Mouse (Mus musculus): ENCODE measurements around the gene Toporsl. TPM values are rescaled to one million over a fixed set of nuclear protein-coding genes. Genes with fewer than 3 reads are reported as not detected.
A peak's percentile ranks its signal among the peaks of the same experiment; 100 is the strongest.

Gene Toporsl
- polyA plus RNA-seq (2014; fragmentation: Nextera tagmentation; extraction: Ambion mirVana), result 0.07 TPM in 1 of 2 replicates, not detected in the other

DNA sequence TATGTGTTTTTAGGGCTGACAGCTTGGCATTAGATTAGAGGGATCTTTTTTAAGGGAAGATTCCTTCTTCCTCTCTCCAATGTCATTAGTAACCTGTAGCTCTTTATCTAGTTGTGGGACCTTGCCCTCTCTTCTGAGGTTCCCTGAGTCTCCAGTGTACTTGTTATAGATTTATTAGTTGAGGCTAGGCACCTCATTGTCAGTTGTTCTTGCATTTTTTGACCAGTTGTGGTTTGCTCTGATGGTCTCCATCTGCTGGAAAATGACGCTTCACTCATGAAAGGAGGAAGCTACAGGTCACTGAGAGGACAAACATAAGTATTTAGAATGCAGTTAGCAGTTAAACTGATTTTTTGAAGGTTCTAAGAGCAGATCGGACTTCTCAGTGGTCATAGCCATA, at the start of gene Toporsl:
Toporsl (plus strand) TSS at position 348 of the 400 bp plus-strand sequence.
- 91% methylated on average over 2 of the region's 2 CpGs for WGBS
- no peak for DNase-seq (ENCODE audit: low spot score)
- no peak for ATAC-seq (replicated peaks; ENCODE audit: low FRiP score)

DNA sequence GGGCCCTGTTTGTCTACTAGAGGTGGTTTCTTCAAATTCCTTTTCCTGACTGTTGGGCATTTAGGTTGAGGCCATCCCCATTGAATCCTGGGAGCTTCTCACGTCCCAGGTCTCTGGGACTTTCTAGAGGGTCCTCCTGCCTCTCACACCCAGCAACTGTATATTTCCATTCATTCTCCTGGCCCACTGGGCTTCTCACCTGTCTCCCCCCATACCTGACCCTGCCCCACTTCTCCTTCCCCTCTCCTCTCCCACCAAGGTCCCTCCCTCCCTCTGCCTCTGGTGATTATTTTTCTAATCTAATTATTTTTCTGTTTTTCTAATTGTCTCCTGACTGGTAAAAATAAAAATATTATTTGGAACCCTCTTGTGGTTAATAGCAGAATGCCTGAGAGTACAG, 38.4 kb upstream of the Toporsl start:
- no peak for DNase-seq (ENCODE audit: low spot score)
- H3K4me3 ChIP-seq (ENCODE audit: low read depth, low read length), result no peak overlapping the region
- no peak overlapping the region for H3K9ac ChIP-seq (ENCODE audit: low read length)
- no peak overlapping the region for H3K4me2 ChIP-seq (ENCODE audit: low read depth, low read length, severe bottlenecking)
- H3K36me3 ChIP-seq (ENCODE audit: control insufficient read depth, insufficient read depth, low read length), result no peaks in the 10 kb centered on the region
- WGBS, result 17% methylated on average over 1 of the region's 1 CpGs
- no peak overlapping the region for H3K27ac ChIP-seq (ENCODE audit: low read depth, low read length)
- ATAC-seq (replicated peaks; ENCODE audit: low FRiP score), result peak; percentile 29
- H3K9me3 ChIP-seq (ENCODE audit: control insufficient read depth, low read length), result no peaks in the 10 kb centered on the region
- H3K4me1 ChIP-seq (replicated peaks; ENCODE audit: control insufficient read depth, insufficient read depth, low read length), result no peaks in the 10 kb centered on the region
- H3K27me3 ChIP-seq (ENCODE audit: control insufficient read depth, insufficient read depth, low read length), result no peaks in the 10 kb centered on the region

More for the DNA sequence above, at the start of gene Toporsl:
- H3K27ac ChIP-seq (ENCODE audit: low read depth, low read length), result no peak within 1 kb of the TSS
- H3K4me1 ChIP-seq (replicated peaks; ENCODE audit: control insufficient read depth, insufficient read depth, low read length), result no peaks in the 10 kb centered on the region
- H3K27me3 ChIP-seq (ENCODE audit: control insufficient read depth, insufficient read depth, low read length), result no peaks in the 10 kb centered on the region
- H3K9me3 ChIP-seq (ENCODE audit: control insufficient read depth, low read length), result no peaks in the 10 kb centered on the region
- no peaks in the 10 kb centered on the region for H3K36me3 ChIP-seq (ENCODE audit: control insufficient read depth, insufficient read depth, low read length)
- H3K4me2 ChIP-seq (ENCODE audit: low read depth, low read length, severe bottlenecking), result no peak within 1 kb of the TSS
- H3K4me3 ChIP-seq (ENCODE audit: low read depth, low read length), result no peak within 1 kb of the TSS
- H3K9ac ChIP-seq (ENCODE audit: low read length), result no peak within 1 kb of the TSS

DNA sequence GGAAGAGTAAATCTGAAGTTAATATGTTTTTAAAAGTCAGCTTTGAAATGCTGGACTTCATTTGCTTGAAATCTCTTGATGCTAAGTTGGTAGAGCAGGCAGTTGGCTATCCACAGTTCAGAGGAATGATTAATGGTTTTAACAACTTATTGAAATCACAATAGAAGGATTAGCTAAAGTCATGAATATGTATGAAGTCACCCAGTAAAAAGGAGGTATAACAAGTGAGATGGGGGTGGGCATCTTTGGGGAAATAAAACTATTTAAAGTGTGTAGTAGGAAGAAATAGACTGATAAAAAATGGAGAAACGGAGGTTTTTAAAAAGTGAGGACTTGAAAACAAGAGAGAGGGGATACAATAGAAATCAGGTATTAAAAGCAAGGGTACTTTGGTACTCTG, 38.0 kb upstream of the Toporsl start:
- no peak overlapping the region for H3K4me2 ChIP-seq (ENCODE audit: low read depth, low read length, severe bottlenecking)
- no peak overlapping the region for H3K27ac ChIP-seq (ENCODE audit: low read depth, low read length)
- peak; percentile 83 for ATAC-seq (replicated peaks; ENCODE audit: low FRiP score)
- no peak for DNase-seq (ENCODE audit: low spot score)
- no peak overlapping the region for H3K9ac ChIP-seq (ENCODE audit: low read length)
- H3K4me1 ChIP-seq (replicated peaks; ENCODE audit: control insufficient read depth, insufficient read depth, low read length), result no peaks in the 10 kb centered on the region
- H3K27me3 ChIP-seq (ENCODE audit: control insufficient read depth, insufficient read depth, low read length), result no peaks in the 10 kb centered on the region
- no peak overlapping the region for H3K4me3 ChIP-seq (ENCODE audit: low read depth, low read length)
- WGBS, result 23% methylated on average over 1 of the region's 1 CpGs
- no peaks in the 10 kb centered on the region for H3K9me3 ChIP-seq (ENCODE audit: control insufficient read depth, low read length)
- no peaks in the 10 kb centered on the region for H3K36me3 ChIP-seq (ENCODE audit: control insufficient read depth, insufficient read depth, low read length)

DNA sequence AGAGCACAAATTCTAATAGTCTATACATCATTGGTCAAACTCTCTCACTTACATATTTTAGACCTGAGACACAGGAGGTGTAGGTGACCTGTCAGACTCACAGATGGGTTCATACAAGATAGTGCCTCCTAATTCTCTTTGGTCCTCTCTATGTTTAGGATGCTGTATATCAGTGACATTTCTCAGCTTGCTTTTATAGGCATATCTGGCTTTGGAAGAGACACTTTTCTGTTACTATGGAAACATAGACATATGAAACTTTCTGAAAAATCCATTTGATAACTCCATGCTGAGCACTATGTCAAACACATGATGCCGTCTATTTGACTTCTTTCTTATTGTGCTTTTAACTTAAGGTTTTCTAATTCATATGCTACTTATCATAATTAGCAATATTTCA, 32.2 kb upstream of the Toporsl start:
- DNase-seq (ENCODE audit: low spot score), result no peak
- Histone ChIP-seq H3K27ac (ENCODE audit: low read depth, low read length) (no peak overlapping the region), H3K4me1 (replicated peaks; ENCODE audit: control insufficient read depth, insufficient read depth, low read length) (no peaks in the 10 kb centered on the region), H3K4me2 (ENCODE audit: low read depth, low read length, severe bottlenecking) (no peak overlapping the region), H3K4me3 (ENCODE audit: low read depth, low read length) (no peak overlapping the region), H3K36me3 (ENCODE audit: control insufficient read depth, insufficient read depth, low read length) (no peaks in the 10 kb centered on the region), H3K9ac (ENCODE audit: low read length) (no peak overlapping the region), H3K9me3 (ENCODE audit: control insufficient read depth, low read length) (no peaks in the 10 kb centered on the region), H3K27me3 (ENCODE audit: control insufficient read depth, insufficient read depth, low read length) (no peaks in the 10 kb centered on the region)
- ATAC-seq (replicated peaks; ENCODE audit: low FRiP score), result no peak
- whole genome bisulfite sequencing, result 94% methylated on average over 1 of the region's 1 CpGs

DNA sequence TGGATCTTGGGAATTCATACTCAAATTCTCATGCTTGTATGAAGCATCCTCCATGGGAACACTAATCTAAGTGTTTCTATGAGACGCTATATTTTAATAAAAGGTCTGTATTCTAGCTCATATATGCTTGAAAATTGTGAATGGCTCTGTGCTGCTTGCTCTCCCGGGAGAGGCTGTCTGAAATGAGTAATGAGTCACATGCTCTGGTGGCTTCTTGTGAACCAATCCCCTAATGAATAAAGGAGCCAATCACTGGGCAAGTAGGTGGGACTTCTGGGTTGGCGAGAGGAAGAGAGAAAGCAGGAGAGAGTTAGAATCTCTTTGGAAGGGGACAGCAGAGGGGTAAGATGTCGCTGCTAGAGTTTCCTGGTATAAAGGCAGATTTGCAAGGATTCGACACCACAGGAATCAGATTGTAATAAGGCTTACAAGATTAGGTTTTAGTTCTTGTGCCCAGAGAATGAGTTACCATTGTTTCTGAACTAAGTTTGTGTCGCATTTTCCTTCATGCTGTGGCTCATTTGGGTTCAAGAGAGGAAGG, 9.8 kb upstream of the Toporsl start:
- Histone ChIP-seq H3K27me3 (ENCODE audit: control insufficient read depth, insufficient read depth, low read length) (no peaks in the 10 kb centered on the region), H3K9me3 (ENCODE audit: control insufficient read depth, low read length) (no peaks in the 10 kb centered on the region), H3K4me3 (ENCODE audit: low read depth, low read length) (no peak overlapping the region), H3K36me3 (ENCODE audit: control insufficient read depth, insufficient read depth, low read length) (no peaks in the 10 kb centered on the region), H3K9ac (ENCODE audit: low read length) (no peak overlapping the region), H3K4me2 (ENCODE audit: low read depth, low read length, severe bottlenecking) (no peak overlapping the region), H3K4me1 (replicated peaks; ENCODE audit: control insufficient read depth, insufficient read depth, low read length) (no peaks in the 10 kb centered on the region), H3K27ac (ENCODE audit: low read depth, low read length) (no peak overlapping the region)
- WGBS, result 77% methylated on average over 6 of the region's 6 CpGs
- DNase-seq (ENCODE audit: low spot score), result no peak
- ATAC-seq (replicated peaks; ENCODE audit: low FRiP score), result no peak

DNA sequence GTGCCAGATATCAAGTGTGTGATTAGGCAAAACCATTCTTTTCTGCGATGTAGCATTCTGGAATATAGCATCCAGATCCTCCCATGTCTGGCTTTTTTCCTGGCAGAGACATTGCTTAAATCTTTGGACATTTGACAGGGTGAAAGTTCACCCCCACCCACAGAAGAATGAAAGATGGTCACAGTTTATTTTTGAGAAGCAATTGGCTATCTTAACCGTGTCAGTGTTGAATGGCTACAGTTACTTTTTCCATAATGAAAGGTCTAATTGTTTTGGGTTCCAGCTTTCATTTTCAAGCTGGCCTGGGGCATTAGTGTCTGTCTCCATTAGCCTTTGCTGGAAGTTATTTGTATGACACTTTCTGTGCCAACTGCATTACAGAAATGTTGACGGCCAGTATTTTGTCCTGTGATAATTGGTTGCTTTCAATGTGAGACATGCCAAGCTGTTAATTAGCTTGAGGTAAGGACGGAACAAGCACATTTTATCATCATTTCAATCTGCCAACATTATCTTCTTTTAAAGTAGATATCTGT, 2.2 kb upstream of the Toporsl start:
- H3K4me2 ChIP-seq (ENCODE audit: low read depth, low read length, severe bottlenecking), result no peak overlapping the region
- DNase-seq (ENCODE audit: low spot score), result no peak
- H3K9me3 ChIP-seq (ENCODE audit: control insufficient read depth, low read length), result no peaks in the 10 kb centered on the region
- no peaks in the 10 kb centered on the region for H3K4me1 ChIP-seq (replicated peaks; ENCODE audit: control insufficient read depth, insufficient read depth, low read length)
- no peak overlapping the region for H3K27ac ChIP-seq (ENCODE audit: low read depth, low read length)
- no peak overlapping the region for H3K4me3 ChIP-seq (ENCODE audit: low read depth, low read length)
- H3K36me3 ChIP-seq (ENCODE audit: control insufficient read depth, insufficient read depth, low read length), result no peaks in the 10 kb centered on the region
- 73% methylated on average over 4 of the region's 4 CpGs for WGBS
- H3K9ac ChIP-seq (ENCODE audit: low read length), result no peak overlapping the region
- ATAC-seq (replicated peaks; ENCODE audit: low FRiP score), result no peak; the same call in 1 of the 2 replicates
- no peaks in the 10 kb centered on the region for H3K27me3 ChIP-seq (ENCODE audit: control insufficient read depth, insufficient read depth, low read length)

DNA sequence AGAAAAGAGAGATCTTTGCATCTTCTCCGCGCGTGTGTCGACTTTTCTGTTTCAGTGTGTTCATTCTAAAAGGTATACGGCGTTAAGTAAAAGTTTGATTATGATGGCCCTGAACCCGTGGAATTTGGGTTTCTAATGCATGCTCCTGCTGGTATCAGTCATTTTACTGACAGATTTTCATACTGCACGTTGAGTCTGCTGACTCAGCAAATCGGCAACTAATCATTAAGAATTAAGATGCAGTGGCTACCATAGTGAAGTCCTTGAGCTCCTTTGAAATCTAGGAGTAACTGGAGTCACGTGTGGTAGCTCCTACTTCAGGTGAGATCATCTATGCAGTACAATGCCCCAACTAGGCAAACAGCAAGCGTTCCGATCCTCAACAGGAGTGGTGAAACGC, 1.4 kb upstream of the Toporsl start:
- DNase-seq (ENCODE audit: low spot score), result no peak

DNA sequence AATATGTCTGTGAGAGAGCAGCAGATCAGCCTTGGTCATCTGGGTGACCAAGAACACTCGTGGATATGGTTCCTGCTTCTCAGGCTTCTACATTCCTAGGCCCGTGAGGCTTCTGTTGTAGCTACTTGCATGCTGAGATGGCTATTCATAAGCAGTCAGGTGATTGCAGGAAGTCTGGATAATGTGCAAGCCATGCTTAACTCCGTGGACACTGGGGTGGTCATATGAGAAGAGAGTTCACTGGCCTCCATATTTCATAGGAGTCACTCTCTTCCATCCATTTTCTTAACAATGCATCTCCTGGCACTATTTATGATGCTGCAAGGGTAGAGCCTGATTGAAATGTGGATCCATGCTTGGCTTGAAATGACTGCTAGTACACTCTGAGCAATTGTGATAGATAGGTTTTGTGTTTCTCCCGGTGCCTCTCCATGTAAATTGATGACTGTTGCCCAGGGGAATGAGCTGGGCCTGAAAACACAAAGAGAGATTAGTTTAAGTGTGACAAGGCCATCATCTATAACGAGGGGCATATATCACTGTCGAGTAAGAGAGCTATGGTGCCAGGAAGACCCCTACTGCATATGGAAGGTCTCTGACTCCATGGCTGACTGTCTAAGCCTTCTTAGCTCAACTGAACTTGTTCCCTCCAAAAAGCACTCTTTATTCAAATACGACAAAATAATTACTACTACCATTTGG, 2.3 kb downstream of the Toporsl start:
- Histone ChIP-seq H3K4me1 (replicated peaks; ENCODE audit: control insufficient read depth, insufficient read depth, low read length) (no peaks in the 10 kb centered on the region), H3K9ac (ENCODE audit: low read length) (no peak overlapping the region), H3K9me3 (ENCODE audit: control insufficient read depth, low read length) (no peaks in the 10 kb centered on the region), H3K27ac (ENCODE audit: low read depth, low read length) (no peak overlapping the region), H3K36me3 (ENCODE audit: control insufficient read depth, insufficient read depth, low read length) (no peaks in the 10 kb centered on the region), H3K4me2 (ENCODE audit: low read depth, low read length, severe bottlenecking) (no peak overlapping the region), H3K4me3 (ENCODE audit: low read depth, low read length) (no peak overlapping the region), H3K27me3 (ENCODE audit: control insufficient read depth, insufficient read depth, low read length) (no peaks in the 10 kb centered on the region)
- ATAC-seq (replicated peaks; ENCODE audit: low FRiP score) (no peak), DNase-seq (ENCODE audit: low spot score) (no peak)
- WGBS, result 69% methylated on average over 7 of the region's 7 CpGs

More for the DNA sequence above, 1.4 kb upstream of the Toporsl start:
- Histone ChIP-seq H3K4me3 (ENCODE audit: low read depth, low read length) (no peak overlapping the region), H3K27ac (ENCODE audit: low read depth, low read length) (no peak overlapping the region), H3K27me3 (ENCODE audit: control insufficient read depth, insufficient read depth, low read length) (no peaks in the 10 kb centered on the region), H3K4me2 (ENCODE audit: low read depth, low read length, severe bottlenecking) (no peak overlapping the region), H3K36me3 (ENCODE audit: control insufficient read depth, insufficient read depth, low read length) (no peaks in the 10 kb centered on the region), H3K4me1 (replicated peaks; ENCODE audit: control insufficient read depth, insufficient read depth, low read length) (no peaks in the 10 kb centered on the region), H3K9me3 (ENCODE audit: control insufficient read depth, low read length) (no peaks in the 10 kb centered on the region), H3K9ac (ENCODE audit: low read length) (no peak overlapping the region)
- WGBS, result 92% methylated on average over 13 of the region's 13 CpGs
- ATAC-seq (replicated peaks; ENCODE audit: low FRiP score), result no peak

DNA sequence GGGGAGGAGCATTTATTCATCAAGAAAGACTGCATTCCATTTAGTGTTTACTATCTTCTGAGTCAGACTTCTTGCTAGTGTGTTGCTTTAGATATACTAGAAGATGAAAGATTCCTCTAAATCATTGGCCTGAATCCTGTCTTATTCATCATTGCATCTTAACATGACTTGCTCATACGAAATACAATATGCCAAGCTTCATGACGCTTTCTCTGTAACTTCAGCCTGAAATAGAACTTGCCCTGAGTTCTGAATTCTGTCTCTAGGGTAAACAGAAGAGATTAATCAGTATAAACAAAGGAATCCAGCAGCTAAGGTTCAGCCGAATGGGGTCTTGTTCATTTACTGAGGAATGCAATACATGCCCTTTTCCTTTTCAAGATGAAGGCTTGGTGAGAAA, 10.8 kb downstream of the Toporsl start:
- no peak overlapping the region for H3K9ac ChIP-seq (ENCODE audit: low read length)
- H3K4me3 ChIP-seq (ENCODE audit: low read depth, low read length), result no peak overlapping the region
- DNase-seq (ENCODE audit: low spot score) (no peak), ATAC-seq (replicated peaks; ENCODE audit: low FRiP score) (no peak)
- no peaks in the 10 kb centered on the region for H3K9me3 ChIP-seq (ENCODE audit: control insufficient read depth, low read length)
- no peaks in the 10 kb centered on the region for H3K36me3 ChIP-seq (ENCODE audit: control insufficient read depth, insufficient read depth, low read length)
- WGBS, result 64% methylated on average over 3 of the region's 3 CpGs
- H3K4me1 ChIP-seq (replicated peaks; ENCODE audit: control insufficient read depth, insufficient read depth, low read length), result no peaks in the 10 kb centered on the region
- no peak overlapping the region for H3K4me2 ChIP-seq (ENCODE audit: low read depth, low read length, severe bottlenecking)
- no peak overlapping the region for H3K27ac ChIP-seq (ENCODE audit: low read depth, low read length)
- no peaks in the 10 kb centered on the region for H3K27me3 ChIP-seq (ENCODE audit: control insufficient read depth, insufficient read depth, low read length)
